Mouse (Mus musculus) lung, embryonic 14.5 days (tissue): ENCODE measurements around the gene Tns1. TPM values are rescaled to one million over a fixed set of nuclear protein-coding genes. Genes with fewer than 3 reads are reported as not detected.
A peak's percentile ranks its signal among the peaks of the same experiment; 100 is the strongest.

Experiments
- ATAC-seq: fragments of 200-750 bp; cut with Nextera tagmentation; 2 replicates; pipeline ENCODE4 v1.8.0; 2017; ENCODE audit warnings: mild to moderate bottlenecking, moderate TSS enrichment, moderate library complexity; ENCODE audit not compliant: insufficient read depth
- DNase-seq: peaks from one replicate; pipeline ENCODE4 v3.0.0-alpha.2; 2015
- H3K27ac ChIP-seq: fragments of 300-500 bp; sonication (generic); 2 replicates; pipeline ENCODE4 v1.5.1; 2014; ENCODE audit warnings: low read depth, mild to moderate bottlenecking, moderate library complexity
- H3K27me3 ChIP-seq: fragments of 300-500 bp; sonication (generic); 2 replicates; pipeline ENCODE4 v1.6.1; 2014; ENCODE audit warnings: low read length, control low read depth; ENCODE audit not compliant: insufficient read depth
- H3K36me3 ChIP-seq: fragments of 300-500 bp; sonication (generic); 2 replicates; pipeline ENCODE4 v1.6.1; 2014; ENCODE audit warnings: control low read depth; ENCODE audit not compliant: insufficient read depth
- H3K4me1 ChIP-seq: fragments of 300-500 bp; sonication (generic); 2 replicates; pipeline ENCODE4 v1.6.1; 2014; ENCODE audit warnings: antibody characterized with exemption, control low read depth; ENCODE audit not compliant: insufficient read depth
- H3K4me2 ChIP-seq: fragments of 300-500 bp; sonication (generic); 2 replicates; pipeline ENCODE4 v1.6.1; 2014; ENCODE audit warnings: mild to moderate bottlenecking
- H3K4me3 ChIP-seq: fragments of 300-500 bp; sonication (generic); 2 replicates; pipeline ENCODE4 v1.5.1; 2014; ENCODE audit warnings: low read depth, low read length
- H3K9ac ChIP-seq: fragments of 300-500 bp; sonication (generic); 2 replicates; pipeline ENCODE4 v1.6.1; 2014
- H3K9me3 ChIP-seq: fragments of 300-500 bp; sonication (generic); 2 replicates; pipeline ENCODE4 v1.6.1; 2016; ENCODE audit warnings: low read depth, low read length, control low read depth
- CTCF ChIP-seq: IDR thresholded peaks from 2 replicates; pipeline ENCODE4 v1.5.1; 2016; ENCODE audit warnings: antibody characterized with exemption, low read depth
- WGBS: fragments of 180-500 bp; shearing (Covaris S2); extraction: QIAGEN DNeasy Blood & Tissue Kit; methylation state at CpG from one replicate; pipeline ENCODE4 v1.1.7; 2014; 5-methylcytosine and 5-hydroxymethylcytosine counted together
- polyA plus RNA-seq: library from polyadenylated mRNA; unstranded; fragments of >200 nt; fragmentation: Nextera tagmentation; extraction: Ambion mirVana; gene quantifications from 2 replicates; pipeline ENCODE4 v1.2.1, GENCODE M21; 2014

Tns1 gene
- polyA plus RNA-seq, 1 experiment from 2014 or later, result 95.2 TPM

DNA sequence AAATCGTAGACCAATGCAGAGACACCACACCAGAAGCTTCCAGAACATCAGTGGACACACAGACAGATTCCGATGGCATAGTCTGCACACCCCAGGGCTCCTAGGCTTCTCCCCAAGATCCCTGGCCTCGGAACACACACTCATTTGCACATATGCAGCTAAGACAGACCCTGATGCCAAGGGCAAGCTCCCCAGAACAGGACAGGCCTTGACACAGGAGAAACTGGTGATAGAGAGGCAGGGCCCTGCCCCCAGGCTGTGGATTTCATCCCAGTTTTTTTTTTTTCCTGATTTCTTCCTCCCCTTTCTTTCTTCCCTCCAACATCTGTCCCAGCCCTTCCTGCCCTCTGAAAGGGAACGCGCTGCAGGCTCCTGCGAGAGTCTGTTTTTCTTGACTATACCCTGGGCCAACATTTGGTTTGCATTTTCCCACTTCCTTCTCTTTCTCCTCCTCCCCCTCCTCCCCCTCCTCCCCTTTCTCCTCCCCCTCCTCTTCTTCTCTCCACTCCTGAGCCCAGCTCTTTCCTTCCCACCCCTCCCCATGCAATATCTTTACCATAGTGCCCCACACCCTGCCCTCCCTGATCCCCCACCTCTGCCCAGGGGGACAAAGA is 32.5 kb downstream of the Tns1 start:
- WGBS, result 19% methylated on average over 6 of the region's 6 CpGs
- Histone ChIP-seq H3K9me3 (no peaks in the 10 kb centered on the region), H3K36me3 (no peaks in the 10 kb centered on the region), H3K4me2 (peak overlapping the region; percentile 64), H3K4me1 (peaks cover 30% of the 10 kb centered on the region), H3K27ac (peak overlapping the region; percentile 86), H3K4me3 (peak overlapping the region; percentile 42; the same call in 1 of the 2 replicates), H3K27me3 (peaks cover under 1% of the 10 kb centered on the region), H3K9ac (0 out of 2 replicates have a peak overlapping the region, but pooled peaks have one; percentile 4)
- ATAC-seq, result peak; percentile 50
- peak; percentile 75 for DNase-seq
- TF ChIP-seq CTCF, result no peak

- Histone ChIP-seq H3K27me3 (no peaks in the 10 kb centered on the region; the same call in 1 of the 2 replicates), H3K27ac (peak overlapping the region; percentile 86), H3K9me3 (no peaks in the 10 kb centered on the region), H3K4me1 (peaks cover 30% of the 10 kb centered on the region), H3K9ac (peak overlapping the region; percentile 58), H3K4me3 (peak overlapping the region; percentile 42), H3K4me2 (peak overlapping the region; percentile 64), H3K36me3 (no peaks in the 10 kb centered on the region)
- peak; percentile 59 for ATAC-seq
- DNase-seq, result peak; percentile 67
- WGBS, result 11% methylated on average over 7 of the region's 7 CpGs
- no peak for TF ChIP-seq CTCF
These were observed 33.1 kb downstream of the Tns1 start for GRCm38 (mm10) chr1:74091138-74091537.

- H3K27me3 ChIP-seq, result no peaks in the 10 kb centered on the region
These were observed 33.9 kb downstream of the Tns1 start for GRCm38 (mm10) chr1:74090329-74090728.

DNA sequence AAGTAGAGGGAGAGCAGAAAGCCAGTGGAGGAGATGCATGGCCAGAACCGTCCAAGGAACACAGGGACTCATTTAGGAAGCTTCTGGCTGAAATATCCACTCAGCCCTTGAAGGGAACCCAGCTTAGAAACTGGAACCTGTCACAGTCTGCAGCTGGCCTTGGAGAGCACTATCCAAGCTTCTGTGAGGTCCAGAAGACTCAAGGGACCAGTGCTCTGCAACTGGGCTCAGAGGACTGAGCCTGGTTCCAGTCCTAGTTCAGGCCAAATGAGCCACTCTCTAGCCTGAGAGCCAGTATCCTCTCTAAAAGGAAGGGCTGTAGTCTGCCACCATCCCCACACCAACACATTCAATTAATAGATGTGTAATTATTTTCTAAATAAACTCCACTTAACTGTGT is 35.7 kb downstream of the Tns1 start:
- ATAC-seq (no peak), DNase-seq (no peak)
- Histone ChIP-seq H3K27me3 (no peaks in the 10 kb centered on the region), H3K4me1 (peaks cover 29% of the 10 kb centered on the region), H3K36me3 (no peaks in the 10 kb centered on the region), H3K4me2 (peak overlapping the region; percentile 64), H3K9ac (no peak overlapping the region), H3K9me3 (no peaks in the 10 kb centered on the region), H3K4me3 (no peak overlapping the region), H3K27ac (no peak overlapping the region)
- no peak for TF ChIP-seq CTCF
- 70% methylated on average over 1 of the region's 1 CpGs for WGBS

More at GRCm38 (mm10) chr1:74090329-74090728, 33.9 kb downstream of the Tns1 start:
- H3K9ac ChIP-seq, result peak overlapping the region; percentile 58
- ATAC-seq, result no peak
- TF ChIP-seq CTCF, result no peak
- 28% methylated on average over 7 of the region's 7 CpGs for WGBS
- H3K27ac ChIP-seq, result no peak overlapping the region; the same call in 1 of the 2 replicates
- no peak for DNase-seq
- peak overlapping the region; percentile 42 for H3K4me3 ChIP-seq
- peaks cover 30% of the 10 kb centered on the region for H3K4me1 ChIP-seq
- no peaks in the 10 kb centered on the region for H3K36me3 ChIP-seq
- no peaks in the 10 kb centered on the region for H3K9me3 ChIP-seq
- peak overlapping the region; percentile 64 for H3K4me2 ChIP-seq

- no peak overlapping the region for H3K4me3 ChIP-seq
- no peak overlapping the region for H3K9ac ChIP-seq
- no peak for DNase-seq
- H3K36me3 ChIP-seq, result no peaks in the 10 kb centered on the region
- H3K4me2 ChIP-seq, result no peak overlapping the region
- no peaks in the 10 kb centered on the region for H3K27me3 ChIP-seq
- H3K9me3 ChIP-seq, result no peaks in the 10 kb centered on the region
- ATAC-seq, result no peak
- no peak for TF ChIP-seq CTCF
- H3K4me1 ChIP-seq, result peaks cover 32% of the 10 kb centered on the region
- H3K27ac ChIP-seq, result no peak overlapping the region
- 83% methylated on average over 7 of the region's 7 CpGs for WGBS
These were observed 38.7 kb downstream of the Tns1 start for GRCm38 (mm10) chr1:74085566-74085965.

DNA sequence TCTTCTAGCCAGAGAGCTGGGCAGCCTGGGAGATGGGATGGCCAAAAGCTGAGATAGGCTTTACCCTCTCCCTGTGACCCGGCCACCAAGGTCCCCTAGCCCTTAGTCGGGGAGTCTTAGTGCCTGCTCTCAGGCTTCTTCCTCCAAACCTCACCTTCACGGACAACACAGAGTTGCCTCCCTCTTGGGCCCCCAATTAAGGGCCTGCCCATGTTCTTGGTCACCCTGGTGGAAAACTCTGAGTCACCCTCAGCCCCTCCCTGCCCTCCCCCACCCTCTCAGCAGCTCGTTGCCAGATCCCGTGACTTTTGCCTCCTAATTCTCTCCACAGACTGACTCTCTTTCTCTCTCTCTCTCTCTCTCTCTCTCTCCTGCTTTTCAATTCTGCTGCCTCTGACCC is 39.5 kb downstream of the Tns1 start:
- peaks cover 25% of the 10 kb centered on the region for H3K4me1 ChIP-seq
- no peaks in the 10 kb centered on the region for H3K27me3 ChIP-seq
- no peak for TF ChIP-seq CTCF
- H3K36me3 ChIP-seq, result no peaks in the 10 kb centered on the region
- no peak overlapping the region for H3K4me3 ChIP-seq
- no peak overlapping the region for H3K4me2 ChIP-seq
- 31% methylated on average over 5 of the region's 5 CpGs for WGBS
- ATAC-seq (no peak), DNase-seq (no peak)
- peak overlapping the region; percentile 77; the same call in 1 of the 2 replicates for H3K27ac ChIP-seq
- H3K9ac ChIP-seq, result no peak overlapping the region
- H3K9me3 ChIP-seq, result no peaks in the 10 kb centered on the region

GRCm38 (mm10) chr1:74084065-74084705 is 40.1 kb downstream of the Tns1 start:
- Histone ChIP-seq H3K4me2 (no peak overlapping the region), H3K4me1 (peaks cover 25% of the 10 kb centered on the region), H3K9me3 (no peaks in the 10 kb centered on the region), H3K9ac (0 out of 2 replicates have a peak overlapping the region, but pooled peaks have one; percentile 0), H3K27me3 (no peaks in the 10 kb centered on the region), H3K36me3 (no peaks in the 10 kb centered on the region), H3K4me3 (no peak overlapping the region), H3K27ac (peak overlapping the region; percentile 77)
- TF ChIP-seq CTCF, result no peak
- DNase-seq, result no peak
- no peak for ATAC-seq
- WGBS, result 67% methylated on average over 6 of the region's 6 CpGs
